Mouse (Mus musculus): Measurements from ENCODE around the gene Gpha2.

Gpha2 gene

GRCm38 (mm10) chr19:6226135-6226534 is at the start of gene Gpha2:
Gpha2 (plus strand) TSS chr19:6226380.
- no peak for DNase-seq (ENCODE audit: low spot score)

DNA sequence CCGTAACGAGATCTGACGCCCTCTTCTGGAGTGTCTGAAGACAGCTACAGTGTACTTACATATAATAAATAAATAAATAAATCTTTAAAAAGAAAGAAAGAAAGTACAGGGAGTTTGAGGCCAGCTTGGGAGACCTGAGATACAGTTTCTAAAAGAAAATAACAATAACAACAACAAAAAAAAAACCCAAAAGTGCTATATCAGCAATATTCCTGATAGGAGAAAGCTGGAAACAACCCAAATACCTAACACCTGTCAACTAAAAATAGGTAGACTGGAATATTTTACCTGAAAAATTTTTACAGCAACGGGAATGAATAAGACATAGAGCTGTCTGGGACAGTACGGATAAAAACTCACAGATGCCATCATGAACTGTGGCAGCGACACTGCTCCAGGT is 47.4 kb upstream of the Gpha2 start:
- DNase-seq (ENCODE audit: low spot score) = no peak

DNA sequence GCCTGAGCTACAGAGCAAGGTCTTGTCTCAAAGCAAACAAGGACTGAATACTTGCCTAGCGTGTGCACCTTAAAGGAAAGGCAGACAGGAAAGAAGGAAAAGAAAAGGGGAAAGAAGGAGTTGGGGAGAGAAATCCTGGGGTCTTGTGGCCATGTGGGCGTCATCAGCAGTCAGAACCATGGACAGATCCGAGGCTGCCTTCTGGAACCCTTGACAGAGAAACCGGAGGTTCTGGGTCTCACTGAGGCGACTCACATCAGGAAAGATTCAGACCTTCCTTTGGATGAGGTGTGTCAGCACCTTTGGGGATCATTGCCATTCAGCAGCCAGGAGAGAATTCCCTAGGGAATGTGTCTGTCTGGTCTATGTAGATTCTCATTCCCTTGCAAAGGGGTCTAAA is 44.6 kb upstream of the Gpha2 start:
- no peak for DNase-seq (ENCODE audit: low spot score)

- no peak for DNase-seq (ENCODE audit: low spot score)
Observed at GRCm38 (mm10) chr19:6182534-6182933, 43.6 kb upstream of the Gpha2 start.

DNA sequence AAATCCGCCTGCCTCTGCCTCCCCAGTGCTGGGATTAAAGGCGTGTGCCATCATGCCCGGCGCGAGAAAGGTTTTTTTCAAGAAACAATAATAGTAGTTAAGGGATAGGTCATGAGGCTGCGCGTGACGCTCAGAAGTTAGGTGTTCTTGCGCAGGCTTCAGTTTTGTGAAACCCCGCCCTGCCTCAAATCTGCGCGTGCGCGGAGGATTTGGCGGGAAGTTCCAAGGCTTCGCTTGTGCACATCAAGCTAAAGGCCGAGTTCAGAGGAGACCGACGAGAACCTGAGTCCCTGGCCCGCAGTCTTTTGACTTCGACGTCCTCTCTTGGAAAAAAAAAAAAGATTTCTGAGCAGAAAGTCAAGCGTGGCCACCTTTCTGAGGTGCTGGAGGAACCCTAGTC is 42.0 kb upstream of the Gpha2 start, which contains the start of gene Majin:
Gene Majin (plus strand): TSS at position 258 of the 400 bp plus-strand sequence.
- peak; percentile 87 for DNase-seq (ENCODE audit: low spot score)

DNA sequence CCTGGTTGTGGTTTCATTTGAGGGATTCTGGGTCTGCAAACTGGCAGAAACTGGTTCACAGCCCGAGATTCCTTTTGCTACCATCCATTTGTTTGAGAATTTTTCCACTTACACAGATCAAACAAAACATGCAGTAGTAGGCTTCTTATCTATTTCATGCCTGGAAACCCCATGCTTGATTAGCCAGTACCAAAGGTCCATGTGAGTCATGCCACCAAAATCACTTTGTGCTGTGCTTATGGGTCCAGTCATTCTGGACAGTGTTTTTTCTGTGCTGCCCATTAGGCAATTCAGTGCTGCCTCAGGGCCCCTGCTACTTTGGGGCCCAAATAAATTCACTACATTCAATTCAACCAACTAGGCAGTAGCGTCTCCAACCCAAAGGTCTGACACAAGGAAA is 21.9 kb upstream of the Gpha2 start:
- DNase-seq (ENCODE audit: low spot score) = no peak

- DNase-seq (ENCODE audit: low spot score) = no peak
Observed at GRCm38 (mm10) chr19:6206716-6207115, 19.5 kb upstream of the Gpha2 start.

GRCm38 (mm10) chr19:6216046-6216705 is 10.0 kb upstream of the Gpha2 start:
- DNase-seq (ENCODE audit: low spot score) = no peak

- DNase-seq (ENCODE audit: low spot score) = no peak
Observed at GRCm38 (mm10) chr19:6218606-6219005, 7.6 kb upstream of the Gpha2 start.

GRCm38 (mm10) chr19:6226763-6227162 is 583 bp downstream of the Gpha2 start:
- no peak for DNase-seq (ENCODE audit: low spot score)

DNA sequence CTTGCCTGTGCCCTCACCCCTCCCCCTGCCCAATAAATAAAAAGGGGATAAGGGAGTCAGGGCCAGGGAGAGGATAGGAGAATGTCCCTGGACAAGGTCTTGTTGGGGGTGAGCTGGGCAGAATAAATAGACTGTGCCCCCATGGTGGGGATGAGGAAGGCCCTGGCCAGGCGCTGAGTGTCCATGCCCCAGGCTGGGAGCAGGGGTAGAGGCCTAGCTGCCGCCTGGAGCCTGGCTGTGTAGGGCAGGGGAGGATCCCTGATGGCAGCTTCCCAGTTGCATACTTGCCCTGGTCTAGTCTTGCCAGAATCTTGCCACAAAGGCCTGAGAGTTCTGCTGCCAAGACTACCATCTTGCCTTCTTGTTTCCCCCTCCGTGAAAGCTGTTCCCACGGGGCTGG is 1.7 kb downstream of the Gpha2 start:
- DNase-seq (ENCODE audit: low spot score) = no peak

- DNase-seq (ENCODE audit: low spot score) = peak; percentile 47
Observed at GRCm38 (mm10) chr19:6230411-6230810, 4.2 kb downstream of the Gpha2 start.

- no peak for DNase-seq (ENCODE audit: low spot score)
Observed at GRCm38 (mm10) chr19:6231036-6231435, 4.9 kb downstream of the Gpha2 start.

GRCm38 (mm10) chr19:6233647-6234046 is 7.5 kb downstream of the Gpha2 start:
- DNase-seq (ENCODE audit: low spot score) = peak; percentile 9

DNA sequence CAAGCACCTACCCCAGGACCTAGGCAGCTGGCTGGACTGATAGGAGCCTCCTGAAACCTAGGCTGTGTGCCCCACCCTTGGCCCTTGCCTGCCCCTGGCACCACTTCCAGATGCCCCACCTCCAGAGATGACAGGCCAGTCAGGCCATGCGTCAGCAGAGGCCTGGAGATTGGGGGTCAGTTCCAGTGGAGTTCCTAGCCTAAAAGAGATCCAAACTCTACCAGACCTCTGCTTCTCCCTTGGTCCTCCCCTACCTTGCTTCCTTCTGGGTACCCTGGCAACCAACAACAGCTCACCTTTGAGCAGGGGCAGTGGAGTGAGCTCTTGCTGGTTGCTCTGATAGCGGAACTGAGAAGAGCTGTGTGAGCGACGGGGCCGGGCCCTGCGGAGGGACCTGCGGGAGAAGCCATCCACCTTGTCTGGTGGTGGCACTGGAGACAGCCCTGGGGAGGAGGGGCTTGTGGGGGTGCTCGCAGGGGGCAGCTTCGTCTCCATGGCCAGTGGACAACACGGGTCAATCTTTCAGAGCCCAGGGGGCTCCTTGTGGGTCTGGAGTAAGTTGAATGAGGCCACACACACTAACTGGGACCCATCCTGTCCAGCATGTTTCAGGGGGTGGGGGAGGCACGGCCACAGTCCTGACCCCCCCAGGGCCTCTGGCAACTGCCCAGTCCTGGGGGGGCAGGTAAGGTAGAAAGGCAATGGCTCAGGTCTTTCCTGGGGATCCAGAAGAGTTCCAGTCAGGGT is 8.3 kb downstream of the Gpha2 start:
- DNase-seq (ENCODE audit: low spot score) = no peak

DNA sequence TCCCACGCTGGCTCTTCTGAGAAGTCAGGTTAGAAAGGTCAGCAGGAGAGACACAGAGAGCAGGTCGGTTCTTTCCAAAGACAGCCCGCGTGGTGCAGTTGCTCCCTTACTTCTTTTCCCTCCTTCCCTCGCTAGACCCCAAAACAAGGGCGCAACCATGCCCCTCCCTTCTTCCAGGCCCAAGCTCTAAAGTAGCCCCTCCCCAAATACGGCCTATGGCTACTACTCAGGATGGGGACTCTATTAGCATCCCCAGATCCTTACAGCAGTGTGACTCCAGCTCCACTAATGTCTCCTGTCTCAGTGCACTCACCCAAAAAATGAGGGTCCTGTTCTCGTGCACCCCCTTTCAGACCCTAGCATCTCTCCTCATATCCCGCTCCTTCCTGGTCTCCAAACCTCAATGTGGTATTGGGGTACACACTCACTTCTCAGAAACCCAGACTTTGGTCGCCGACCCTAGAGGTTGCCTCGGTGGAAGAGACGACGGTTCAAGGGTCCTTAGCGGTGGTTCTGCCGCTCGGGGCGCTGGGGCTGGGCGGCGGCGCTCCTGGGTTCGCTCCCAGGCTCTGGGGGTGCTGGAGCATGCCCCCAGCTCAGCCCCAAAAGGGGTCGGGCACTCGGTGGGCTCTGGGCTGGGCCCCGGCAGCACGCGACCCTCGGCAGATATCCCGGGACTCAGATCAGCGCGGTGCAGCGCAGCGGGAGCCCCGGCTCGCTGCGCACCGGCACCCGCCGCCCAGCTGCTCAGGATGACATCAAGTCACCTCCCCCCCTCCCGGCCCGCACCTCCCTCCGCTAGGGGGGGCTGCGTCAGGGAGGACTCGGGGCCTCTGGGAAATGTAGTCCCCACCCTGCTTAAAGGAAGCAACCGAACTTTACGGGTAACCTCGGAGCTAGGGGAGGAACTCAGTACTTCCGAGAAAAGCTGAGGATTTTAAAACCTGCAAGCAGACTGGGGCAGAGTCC is 9.2 kb downstream of the Gpha2 start, which contains the start of gene Ppp2r5b:
Gene Ppp2r5b (minus strand): TSS at position 789 of the 969 bp plus-strand sequence.
- peak; percentile 92 for DNase-seq (ENCODE audit: low spot score)

GRCm38 (mm10) chr19:6236053-6236441 is 9.9 kb downstream of the Gpha2 start:
- peak; percentile 87 for DNase-seq (ENCODE audit: low spot score)

GRCm38 (mm10) chr19:6236842-6237241 is 10.7 kb downstream of the Gpha2 start:
- DNase-seq (ENCODE audit: low spot score) = no peak

DNA sequence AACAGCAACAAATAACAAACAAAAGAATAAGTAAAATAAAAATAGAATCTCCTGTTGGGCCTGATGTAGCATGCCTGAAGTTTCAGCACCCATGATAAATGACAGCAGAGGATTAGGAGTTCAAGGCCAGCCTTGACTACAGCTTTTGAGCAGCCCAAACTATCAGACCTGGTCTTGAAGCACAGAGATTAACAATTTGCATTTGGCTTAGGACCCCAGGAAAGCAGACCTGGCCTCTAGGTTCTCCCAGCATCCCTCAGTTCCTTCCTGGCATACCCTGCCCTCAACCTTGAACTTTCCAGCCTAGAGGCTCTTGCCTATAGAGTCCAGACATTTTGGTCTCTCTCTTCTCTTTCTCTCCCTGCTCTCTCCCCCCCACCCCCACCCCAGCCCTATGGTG is 12.6 kb downstream of the Gpha2 start:
- DNase-seq (ENCODE audit: low spot score) = no peak

GRCm38 (mm10) chr19:6240136-6240535 is 14.0 kb downstream of the Gpha2 start:
- DNase-seq (ENCODE audit: low spot score) = no peak

GRCm38 (mm10) chr19:6240725-6241124 is 14.5 kb downstream of the Gpha2 start:
- DNase-seq (ENCODE audit: low spot score) = no peak
